Mouse (Mus musculus) MEL (cell line): ENCODE measurements around the gene Tmem151b. TPM values are rescaled to one million over a fixed set of nuclear protein-coding genes. Genes with fewer than 3 reads are reported as not detected.

Source experiments
- DNase-seq: peaks from one replicate; pipeline ENCODE4 v3.0.0; 2011; ENCODE audit warnings: low read depth, low spot score
- H3K27ac ChIP-seq: 2 replicates; pipeline ENCODE4 v1.5.1; 2012; ENCODE audit warnings: low read depth, mild to moderate bottlenecking, control low read depth, low read length, moderate library complexity; ENCODE audit not compliant: control insufficient read depth
- H3K27me3 ChIP-seq, 2 experiments: fragments of 150-350 bp in 1 of 2; sonication (generic) in 1 of 2; 2 replicates each; pipeline ENCODE4 v1.6.1; 2012; ENCODE audit warnings: low read length in 2 of 2, mild to moderate bottlenecking in 2 of 2, improper control_type of control experiment in 1 of 2, moderate library complexity in 1 of 2; ENCODE audit not compliant: insufficient read depth in 2 of 2, control insufficient read depth in 1 of 2
- H3K36me3 ChIP-seq, 2 experiments: 2 replicates each; pipeline ENCODE4 v1.6.1; 2012 to 2014; ENCODE audit warnings: low read length in 2 of 2, improper control_type of control experiment in 1 of 2, inconsistent platforms in 1 of 2, mild to moderate bottlenecking in 1 of 2; ENCODE audit not compliant: insufficient read depth in 2 of 2, control insufficient read depth in 1 of 2
- H3K4me1 ChIP-seq, 2 experiments: fragments of 150-350 bp in 1 of 2; sonication (generic) in 1 of 2; 2 replicates each; pipeline ENCODE4 v1.6.1; 2012; ENCODE audit warnings: low read length in 2 of 2, improper control_type of control experiment in 1 of 2, mild to moderate bottlenecking in 1 of 2; ENCODE audit not compliant: insufficient read depth in 2 of 2, control insufficient read depth in 1 of 2
- H3K4me3 ChIP-seq, 2 experiments: fragments of 150-350 bp in 1 of 2; sonication (generic) in 1 of 2; 2 replicates each; pipeline ENCODE4 v1.5.1; 2012; ENCODE audit warnings: low read depth in 2 of 2, low read length in 2 of 2, mild to moderate bottlenecking in 2 of 2, moderate library complexity in 2 of 2, control low read depth in 1 of 2, improper control_type of control experiment in 1 of 2; ENCODE audit not compliant: control insufficient read depth in 1 of 2, insufficient read depth in 1 of 2
- H3K79me2 ChIP-seq: 2 replicates; pipeline ENCODE4 v1.6.1; 2012; ENCODE audit warnings: mild to moderate bottlenecking, low read length, moderate library complexity; ENCODE audit not compliant: control insufficient read depth, poor library complexity, insufficient read depth
- H3K9ac ChIP-seq: 2 replicates; pipeline ENCODE4 v1.6.1; 2012; ENCODE audit warnings: low read depth, mild to moderate bottlenecking, control low read depth, low read length, moderate library complexity; ENCODE audit not compliant: control insufficient read depth, poor library complexity, severe bottlenecking
- H3K9me3 ChIP-seq: fragments of 150-350 bp; sonication (generic); replicated peaks from 2 replicates; pipeline ENCODE4 v1.6.1; 2012; ENCODE audit warnings: mild to moderate bottlenecking, low read length, improper control_type of control experiment, moderate library complexity; ENCODE audit not compliant: insufficient read depth
- BHLHE40 ChIP-seq: IDR thresholded peaks from 2 replicates; pipeline ENCODE4 v1.6.1; 2012; ENCODE audit warnings: low read depth, mild to moderate bottlenecking, inconsistent platforms, low read length, improper control_type of control experiment, borderline replicate concordance
- CTCF ChIP-seq, 3 experiments: IDR thresholded peaks in 2 of 3; conservative IDR thresholded peaks in 1 of 3; 2 replicates each; pipeline ENCODE4 v1.5.1; 2011 to 2012; ENCODE audit warnings: low read length in 3 of 3, low read depth in 2 of 3, mild to moderate bottlenecking in 2 of 3, improper control_type of control experiment in 1 of 3, inconsistent platforms in 1 of 3, mixed read lengths in 1 of 3, moderate library complexity in 1 of 3; ENCODE audit not compliant: control insufficient read depth in 1 of 3, insufficient read depth in 1 of 3, poor library complexity in 1 of 3, severe bottlenecking in 1 of 3
- ETS1 ChIP-seq: IDR thresholded peaks from 2 replicates; pipeline ENCODE4 v1.6.1; 2012; ENCODE audit warnings: low read depth, mild to moderate bottlenecking, inconsistent platforms, low read length, improper control_type of control experiment, moderate library complexity
- GABPA ChIP-seq: IDR thresholded peaks from 2 replicates; pipeline ENCODE4 v1.6.1; 2012; ENCODE audit warnings: low read depth, mild to moderate bottlenecking, inconsistent platforms, low read length, improper control_type of control experiment, moderate library complexity
- GATA1 ChIP-seq: IDR thresholded peaks from 2 replicates; pipeline ENCODE4 v1.6.1; 2011; ENCODE audit warnings: low read depth, low read length, improper control_type of control experiment
- HCFC1 ChIP-seq: IDR thresholded peaks from 2 replicates; pipeline ENCODE4 v1.6.1; 2012; ENCODE audit warnings: low read depth, mild to moderate bottlenecking, inconsistent platforms, low read length, improper control_type of control experiment, moderate library complexity
- MAX ChIP-seq: IDR thresholded peaks from 2 replicates; pipeline ENCODE4 v1.6.1; 2011; ENCODE audit warnings: low read length, improper control_type of control experiment
- MXI1 ChIP-seq: IDR thresholded peaks from 2 replicates; pipeline ENCODE4 v1.6.1; 2011; ENCODE audit warnings: mild to moderate bottlenecking, low read depth, low read length, improper control_type of control experiment
- MYB ChIP-seq: IDR thresholded peaks from 2 replicates; pipeline ENCODE4 v1.6.1; 2011; ENCODE audit warnings: mild to moderate bottlenecking, low read depth, low read length, improper control_type of control experiment
- POLR2AphosphoS2 ChIP-seq: IDR thresholded peaks from 2 replicates; pipeline ENCODE4 v1.6.1; 2011; ENCODE audit warnings: low read length, improper control_type of control experiment
- SIN3A ChIP-seq: IDR thresholded peaks from 2 replicates; pipeline ENCODE4 v1.6.1; 2012; ENCODE audit warnings: low read length, improper control_type of control experiment, inconsistent platforms
- UBTF ChIP-seq: IDR thresholded peaks from 2 replicates; pipeline ENCODE4 v1.6.1; 2012; ENCODE audit warnings: low read depth, mild to moderate bottlenecking, inconsistent platforms, low read length, improper control_type of control experiment, moderate library complexity, borderline replicate concordance; ENCODE audit not compliant: insufficient read depth
- USF1 ChIP-seq: IDR thresholded peaks from 2 replicates; pipeline ENCODE4 v1.6.1; 2014; ENCODE audit warnings: low read depth, mild to moderate bottlenecking, inconsistent platforms, low read length, improper control_type of control experiment, moderate library complexity
- ZNF384 ChIP-seq: IDR thresholded peaks from 2 replicates; pipeline ENCODE4 v1.6.1; 2012; ENCODE audit warnings: low read depth, mild to moderate bottlenecking, inconsistent platforms, low read length, improper control_type of control experiment
- polyA plus RNA-seq, 2 experiments: library from polyadenylated mRNA; stranded (reverse) in 1 of 2; unstranded in 1 of 2; fragments of >175 nt in 1 of 2; fragments of >200 nt in 1 of 2; gene quantifications; 2 replicates each; pipeline versions ENCODE4 v1.2.1 to v1.2.4; 2012; ENCODE audit warnings: low replicate concordance in 2 of 2, low read depth in 1 of 2; ENCODE audit not compliant: insufficient read length in 2 of 2, insufficient read depth in 1 of 2, missing spikeins in 1 of 2
- total RNA-seq: library from RNA; depleted of rRNA; stranded (reverse); fragments of 300-350 nt; gene quantifications from 2 replicates; pipeline ENCODE4 v1.2.3, GENCODE M21; 2012

Gene Tmem151b
- total and polyA plus RNA-seq, 3 experiments = 0.15 to 1.1 TPM; not detected in 1

DNA sequence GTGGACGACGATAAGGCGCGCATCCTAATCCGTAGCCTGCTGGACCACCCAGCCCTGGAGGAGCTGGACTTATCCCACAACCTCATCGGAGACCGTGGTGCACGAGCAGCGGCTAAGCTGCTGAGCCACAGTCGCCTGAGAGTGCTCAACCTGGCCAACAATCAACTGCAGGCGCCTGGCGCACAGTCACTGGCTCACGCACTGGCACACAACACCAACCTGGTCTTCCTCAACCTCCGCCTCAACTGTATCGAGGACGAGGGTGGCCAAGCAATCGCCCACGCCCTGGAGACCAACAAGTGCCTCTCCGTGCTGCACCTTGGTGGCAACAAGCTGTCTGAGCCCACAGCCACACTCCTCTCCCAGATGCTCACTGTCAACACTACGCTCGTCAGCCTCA is 9.8 kb downstream of the Tmem151b start:
- Histone ChIP-seq H3K27ac (no peak overlapping the region), H3K36me3 (no peaks in the 10 kb centered on the region), H3K4me3 (no peak overlapping the region), H3K9ac (no peak overlapping the region), H3K79me2 (no peaks in the 10 kb centered on the region), H3K9me3 (no peaks in the 10 kb centered on the region), H3K4me1 (no peaks in the 10 kb centered on the region), H3K27me3 (peaks cover 5 to 10% of the 10 kb centered on the region in 2 experiments; a peak in 3 of 4 replicates)
- TF ChIP-seq HCFC1 = no peak
- TF ChIP-seq SIN3A = no peak
- no peak for TF ChIP-seq UBTF
- no peak for TF ChIP-seq MYB
- no peak for TF ChIP-seq USF1
- TF ChIP-seq BHLHE40 = no peak
- no peak for TF ChIP-seq MAX
- no peak for TF ChIP-seq GABPA
- TF ChIP-seq GATA1 = no peak
- DNase-seq = no peak

DNA sequence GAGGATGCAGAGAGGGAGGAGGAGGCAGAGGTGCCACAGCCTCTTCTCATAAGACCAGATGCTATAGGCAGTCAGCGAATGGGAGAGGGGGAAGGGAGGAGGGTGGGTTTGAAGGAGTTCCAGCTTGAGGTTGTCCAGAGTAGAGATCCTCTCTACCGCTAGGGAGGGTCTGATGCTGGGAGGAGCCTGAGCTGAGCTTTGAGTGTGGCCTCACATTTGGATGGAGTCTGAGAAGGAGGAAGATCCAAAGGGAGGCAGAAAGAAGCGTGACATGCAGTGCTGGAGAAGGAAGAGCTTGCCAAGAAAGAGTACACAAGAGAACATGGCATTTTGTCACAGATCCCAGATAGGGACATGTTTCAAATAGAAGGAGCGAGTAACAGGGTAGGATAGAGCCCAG is 11.1 kb downstream of the Tmem151b start:
- TF ChIP-seq ZNF384 (no peak), MXI1 (no peak)
- Histone ChIP-seq H3K4me3 (no peak overlapping the region), H3K79me2 (no peaks in the 10 kb centered on the region), H3K27me3 (peaks cover 5 to 10% of the 10 kb centered on the region in 2 experiments; a peak in 3 of 4 replicates), H3K9ac (no peak overlapping the region), H3K9me3 (no peaks in the 10 kb centered on the region), H3K27ac (no peak overlapping the region), H3K4me1 (no peaks in the 10 kb centered on the region), H3K36me3 (no peaks in the 10 kb centered on the region)
- DNase-seq = no peak

DNA sequence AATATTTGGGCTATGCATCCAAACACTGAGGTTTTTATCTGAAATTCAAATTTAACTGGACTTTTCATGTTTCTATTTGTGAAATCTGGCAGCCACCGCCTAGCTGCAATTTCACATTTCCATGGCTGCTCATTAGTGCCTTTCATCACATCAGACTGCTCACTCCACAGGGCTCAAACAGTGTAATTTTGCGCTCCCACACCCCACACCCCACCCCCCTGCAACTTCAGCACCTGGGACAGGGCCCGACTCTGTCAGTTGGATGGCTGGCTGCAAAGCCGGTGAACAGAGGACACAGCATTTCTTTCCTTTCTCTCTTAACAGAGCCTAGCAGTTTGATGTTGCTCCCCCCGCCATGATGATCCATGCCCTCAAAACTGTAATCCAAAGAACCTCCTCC is 13.2 kb downstream of the Tmem151b start:
- Histone ChIP-seq H3K27me3 (peaks cover 5 to 11% of the 10 kb centered on the region in 2 experiments; a peak in 3 of 4 replicates), H3K36me3 (no peaks in the 10 kb centered on the region), H3K9me3 (no peaks in the 10 kb centered on the region), H3K4me3 (no peak overlapping the region)
- peak; percentile 47 for DNase-seq
- TF ChIP-seq ETS1 = no peak
- no peak for TF ChIP-seq MXI1
- TF ChIP-seq POLR2AphosphoS2 = no peak
- TF ChIP-seq SIN3A = peak; percentile 59
- TF ChIP-seq CTCF (IDR thresholded peaks at IDR 0.05 in 2 of 3, conservative IDR thresholded peaks at IDR 0.05 in 1 of 3; ENCODE audit: control insufficient read depth in 1 of 3, insufficient read depth in 1 of 3, low read depth in 2 of 3, low read length in 3 of 3, poor library complexity in 1 of 3, severe bottlenecking in 1 of 3) = no peak
- TF ChIP-seq, all 39 proteins: peak for 1
- no peaks in the 10 kb centered on the region for H3K79me2 ChIP-seq
- H3K9ac ChIP-seq = no peak overlapping the region
- H3K27ac ChIP-seq = no peak overlapping the region
- H3K4me1 ChIP-seq = no peaks in the 10 kb centered on the region
